Mouse (Mus musculus) thymus, postnatal 4 days (tissue): ENCODE measurements around the gene Zfp790.
"Not testable (repeated sequence)": the region's sequence is repeated elsewhere in the genome, so short reads cannot be mapped to it uniquely, and the experiment has no call there.

ENCODE experiments used
- DNase-seq: peaks from one replicate; pipeline ENCODE4 v3.0.0; 2021

The Zfp790 gene

GRCm38 (mm10) chr7:29844616-29845015 lies 28.7 kb downstream of the Zfp790 start:
- DNase-seq: no peak

- no peak for DNase-seq
Measured at GRCm38 (mm10) chr7:29852831-29853218, 36.9 kb downstream of the Zfp790 start.

DNA sequence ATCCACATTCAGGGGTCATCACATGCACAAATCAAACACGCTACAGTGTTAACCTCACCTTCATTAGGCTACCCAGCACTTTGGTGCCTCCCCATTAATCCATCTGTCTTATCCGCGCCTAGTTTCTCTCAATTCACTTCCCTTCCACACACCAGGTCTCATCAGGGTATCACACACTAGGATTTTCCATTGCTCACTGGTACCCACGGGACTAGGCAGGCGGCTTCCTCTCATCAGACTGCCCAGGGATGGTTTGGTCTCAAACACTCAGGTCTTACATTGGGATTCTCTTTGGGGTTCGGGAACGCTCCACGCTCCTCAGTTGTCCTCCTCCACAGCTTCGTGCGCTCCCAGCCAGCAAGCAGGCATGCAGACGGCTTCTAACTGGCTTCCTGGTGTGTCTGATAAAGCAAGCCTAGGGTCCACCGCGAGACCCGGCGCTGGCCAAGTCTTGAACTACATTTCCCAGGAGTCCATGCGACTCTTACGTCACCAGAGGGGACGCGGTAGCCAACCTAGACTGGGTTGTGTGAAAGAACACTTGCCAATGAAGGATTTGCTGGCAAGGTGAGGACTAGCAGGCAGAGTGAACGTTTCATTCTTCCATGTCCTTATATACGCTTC lies 37.4 kb downstream of the Zfp790 start, which contains the start of gene Zfp940:
TSS of gene Zfp940 (minus strand) at position 451 of the 624 bp plus-strand sequence.
- peak; percentile 92 for DNase-seq

- DNase-seq: peak; percentile 83
Measured at GRCm38 (mm10) chr7:29859532-29860517, 43.9 kb downstream of the Zfp790 start, which contains the start of gene Zfp420. Gene Zfp420, plus strand, starts transcription at chr7:29859979.

DNA sequence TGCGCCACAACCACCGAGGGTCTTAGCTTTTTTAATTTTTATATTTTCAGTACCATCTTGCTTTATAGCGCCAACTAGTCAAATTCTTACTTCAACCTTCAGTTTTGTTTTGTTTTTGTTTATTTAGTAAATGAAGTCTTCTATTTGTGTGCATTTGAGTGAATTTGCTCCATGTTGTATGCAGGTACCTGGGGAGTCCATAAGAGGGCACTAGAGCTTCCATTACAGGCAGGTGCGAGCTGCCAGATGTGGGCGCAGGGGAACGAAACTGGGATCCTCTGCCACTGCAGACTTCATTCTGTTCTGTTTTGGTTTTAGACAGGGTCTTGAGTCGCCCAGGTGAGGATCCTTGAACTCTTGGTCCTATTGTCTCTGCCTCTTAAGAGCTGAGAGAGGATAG lies 45.7 kb downstream of the Zfp790 start:
- no peak for DNase-seq

GRCm38 (mm10) chr7:29874256-29874655 lies 58.3 kb downstream of the Zfp790 start:
- DNase-seq: no peak

DNA sequence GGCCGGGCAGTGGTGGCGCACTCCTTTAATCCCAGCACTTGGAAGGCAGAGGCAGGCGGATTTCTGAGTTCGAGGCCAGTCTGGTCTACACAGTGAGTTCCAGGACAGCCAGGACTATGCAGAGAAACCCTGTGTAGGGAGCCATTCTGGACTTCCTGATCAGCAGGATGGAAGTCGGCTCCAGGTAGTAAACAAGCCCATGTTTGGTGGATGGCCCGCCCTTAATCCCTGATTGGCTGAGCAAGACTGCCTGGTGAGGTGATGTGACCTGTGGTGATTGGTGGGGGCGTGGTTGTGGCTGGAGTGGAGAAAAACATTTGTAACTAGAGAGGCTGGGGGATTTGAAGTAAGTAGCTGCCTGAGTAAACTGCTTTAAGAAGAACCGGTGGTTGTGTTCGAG lies 61.6 kb downstream of the Zfp790 start:
- not testable (repeated sequence) for DNase-seq

DNA sequence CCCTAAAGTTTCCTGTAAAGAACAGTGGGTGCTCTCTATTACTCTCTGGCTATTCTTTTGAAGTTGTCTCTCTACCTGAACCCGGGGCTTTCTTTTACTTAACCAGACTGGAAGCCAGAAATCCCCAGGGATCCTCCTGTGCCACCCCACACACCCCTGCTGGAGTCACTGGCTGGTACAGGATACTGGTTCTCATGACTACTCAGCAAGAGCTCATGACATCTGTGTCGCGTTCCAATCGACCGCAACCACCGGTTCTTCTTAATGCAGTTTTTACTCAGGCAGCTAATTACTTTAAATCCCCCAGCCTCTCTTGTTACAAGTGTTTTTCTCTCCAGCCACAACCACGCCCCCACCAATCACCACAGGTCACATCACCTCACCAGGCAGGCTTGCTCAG lies 64.1 kb downstream of the Zfp790 start:
- no peak for DNase-seq
